Mouse (Mus musculus) ES-Bruce4 (cell line): Measurements from ENCODE around the gene Vmn2r86.
"Not testable (repeated sequence)": the region's sequence is repeated elsewhere in the genome, so short reads cannot be mapped to it uniquely, and the experiment has no call there.

ENCODE experiments used
- CTCF ChIP-seq: IDR thresholded peaks from one replicate; pipeline ENCODE4 v1.8.1; 2011; ENCODE audit warnings: low read depth, low read length
- POLR2A ChIP-seq: IDR thresholded peaks from one replicate; pipeline ENCODE4 v1.8.1; 2011; ENCODE audit warnings: low read length; ENCODE audit not compliant: insufficient read depth

- TF ChIP-seq CTCF, POLR2A: not testable (repeated sequence)
These were observed 35.9 kb downstream of the Vmn2r86 start for GRCm38 (mm10) chr10:130419954-130420353.
